Mouse (Mus musculus): ENCODE measurements around the gene Map4k1.

DNA sequence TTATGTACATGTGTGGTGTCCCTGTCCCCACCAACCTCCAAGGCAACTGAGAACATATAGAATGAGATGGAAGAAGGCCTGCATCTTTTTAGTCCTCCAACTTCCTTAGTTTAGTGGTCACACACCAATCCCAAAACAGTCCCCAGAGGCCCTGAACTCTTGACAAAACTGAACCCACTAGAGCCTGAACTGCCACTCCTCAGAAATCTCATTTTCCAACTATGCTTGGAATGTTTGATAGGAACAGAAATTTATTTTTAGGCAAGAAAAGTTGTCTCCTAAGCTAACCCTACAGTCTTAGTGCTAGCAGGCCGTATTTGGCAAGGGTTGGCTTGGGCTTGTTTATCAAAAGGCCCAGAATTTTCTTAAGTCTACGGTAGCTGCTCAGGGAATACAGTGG, 30.1 kb upstream of the Map4k1 start:
- TF ChIP-seq CTCF (IDR thresholded peaks at IDR 0.05; ENCODE audit: insufficient read depth, low read depth, low read length) (no peak), POLR2A (IDR thresholded peaks at IDR 0.05; ENCODE audit: insufficient read depth, low read depth, low read length) (no peak)

All from olfactory bulb, adult 2 months (tissue).